Mouse (Mus musculus): ENCODE measurements around the gene Tmcc1. TPM values are rescaled to one million over a fixed set of nuclear protein-coding genes. Genes with fewer than 3 reads are reported as not detected.

The Tmcc1 gene
- polyA plus RNA-seq, 1 experiment: 97.7 TPM

- TF ChIP-seq CTCF (IDR thresholded peaks at IDR 0.05; ENCODE audit: control insufficient read depth, insufficient read depth, insufficient replicate concordance, low read depth, low read length) (no peak), POLR2A (IDR thresholded peaks at IDR 0.05; ENCODE audit: control insufficient read depth, low read depth, low read length) (no peak)
Observed at GRCm38 (mm10) chr6:116014111-116014510, 179.2 kb downstream of the Tmcc1 start.

GRCm38 (mm10) chr6:116013687-116014086, 179.6 kb downstream of the Tmcc1 start:
- H3K27me3 ChIP-seq (ENCODE audit: control insufficient read depth, insufficient read depth, low read length): no peaks in the 10 kb centered on the region
- H3K27ac ChIP-seq (ENCODE audit: control insufficient read depth, insufficient read depth, low read depth, low read length): no peak overlapping the region
- TF ChIP-seq CTCF (IDR thresholded peaks at IDR 0.05; ENCODE audit: control insufficient read depth, insufficient read depth, insufficient replicate concordance, low read depth, low read length): no peak
- TF ChIP-seq POLR2A (IDR thresholded peaks at IDR 0.05; ENCODE audit: control insufficient read depth, low read depth, low read length): no peak
- no peak overlapping the region for H3K4me3 ChIP-seq (ENCODE audit: control insufficient read depth, low read depth, low read length)
- H3K36me3 ChIP-seq (ENCODE audit: control insufficient read depth, insufficient read depth, low read length): no peaks in the 10 kb centered on the region
- no peaks in the 10 kb centered on the region for H3K4me1 ChIP-seq (ENCODE audit: control insufficient read depth, insufficient read depth, low read length)

More at GRCm38 (mm10) chr6:116014111-116014510, 179.2 kb downstream of the Tmcc1 start:
- Histone ChIP-seq H3K27me3 (ENCODE audit: control insufficient read depth, insufficient read depth, low read length) (no peaks in the 10 kb centered on the region), H3K36me3 (ENCODE audit: control insufficient read depth, insufficient read depth, low read length) (no peaks in the 10 kb centered on the region), H3K4me1 (ENCODE audit: control insufficient read depth, insufficient read depth, low read length) (no peaks in the 10 kb centered on the region), H3K27ac (ENCODE audit: control insufficient read depth, insufficient read depth, low read depth, low read length) (no peak overlapping the region), H3K4me3 (ENCODE audit: control insufficient read depth, low read depth, low read length) (no peak overlapping the region)

GRCm38 (mm10) chr6:116010541-116010940, 182.7 kb downstream of the Tmcc1 start:
- Histone ChIP-seq H3K27me3 (ENCODE audit: control insufficient read depth, insufficient read depth, low read length) (no peaks in the 10 kb centered on the region), H3K4me1 (ENCODE audit: control insufficient read depth, insufficient read depth, low read length) (no peaks in the 10 kb centered on the region; the same call in 1 of the 2 replicates), H3K36me3 (ENCODE audit: control insufficient read depth, insufficient read depth, low read length) (no peaks in the 10 kb centered on the region), H3K4me3 (ENCODE audit: control insufficient read depth, low read depth, low read length) (no peak overlapping the region), H3K27ac (ENCODE audit: control insufficient read depth, insufficient read depth, low read depth, low read length) (no peak overlapping the region)
- TF ChIP-seq POLR2A (IDR thresholded peaks at IDR 0.05; ENCODE audit: control insufficient read depth, low read depth, low read length): no peak
- TF ChIP-seq CTCF (IDR thresholded peaks at IDR 0.05; ENCODE audit: control insufficient read depth, insufficient read depth, insufficient replicate concordance, low read depth, low read length): peak; percentile 75; the same call in 1 of the 2 replicates

DNA sequence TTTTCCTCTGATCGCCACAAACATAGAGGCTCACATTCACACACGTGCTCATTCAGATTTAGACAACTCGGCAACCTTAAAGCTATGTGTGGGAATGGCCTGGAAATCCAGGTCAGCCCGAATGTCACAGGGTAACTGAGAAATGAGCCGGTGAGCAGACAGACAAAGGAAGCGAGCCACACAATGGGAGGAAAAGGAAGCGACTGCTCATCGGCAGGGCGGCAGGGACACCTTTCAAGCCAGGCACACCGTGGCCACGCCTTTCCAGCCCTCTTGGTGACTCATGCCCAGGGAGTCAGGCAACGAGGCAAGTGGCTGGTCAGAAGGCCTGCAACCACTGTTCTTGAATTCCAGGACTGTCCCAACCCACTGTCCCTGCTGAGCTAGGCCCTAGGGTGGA, 183.9 kb downstream of the Tmcc1 start:
- H3K27ac ChIP-seq (ENCODE audit: control insufficient read depth, insufficient read depth, low read depth, low read length): no peak overlapping the region
- TF ChIP-seq CTCF (IDR thresholded peaks at IDR 0.05; ENCODE audit: control insufficient read depth, insufficient read depth, insufficient replicate concordance, low read depth, low read length): no peak
- no peak for TF ChIP-seq POLR2A (IDR thresholded peaks at IDR 0.05; ENCODE audit: control insufficient read depth, low read depth, low read length)
- no peaks in the 10 kb centered on the region for H3K27me3 ChIP-seq (ENCODE audit: control insufficient read depth, insufficient read depth, low read length)

GRCm38 (mm10) chr6:116007561-116008173, 185.6 kb downstream of the Tmcc1 start:
- H3K36me3 ChIP-seq (ENCODE audit: control insufficient read depth, insufficient read depth, low read length): no peaks in the 10 kb centered on the region
- TF ChIP-seq POLR2A (IDR thresholded peaks at IDR 0.05; ENCODE audit: control insufficient read depth, low read depth, low read length) (no peak), CTCF (IDR thresholded peaks at IDR 0.05; ENCODE audit: control insufficient read depth, insufficient read depth, insufficient replicate concordance, low read depth, low read length) (peak; percentile 66)
- no peak overlapping the region for H3K27ac ChIP-seq (ENCODE audit: control insufficient read depth, insufficient read depth, low read depth, low read length)
- H3K4me3 ChIP-seq (ENCODE audit: control insufficient read depth, low read depth, low read length): no peak overlapping the region
- H3K4me1 ChIP-seq (ENCODE audit: control insufficient read depth, insufficient read depth, low read length): no peaks in the 10 kb centered on the region; the same call in 1 of the 2 replicates
- H3K27me3 ChIP-seq (ENCODE audit: control insufficient read depth, insufficient read depth, low read length): no peaks in the 10 kb centered on the region

More for the DNA sequence above, 183.9 kb downstream of the Tmcc1 start:
- no peaks in the 10 kb centered on the region for H3K36me3 ChIP-seq (ENCODE audit: control insufficient read depth, insufficient read depth, low read length)
- no peaks in the 10 kb centered on the region; the same call in 1 of the 2 replicates for H3K4me1 ChIP-seq (ENCODE audit: control insufficient read depth, insufficient read depth, low read length)
- H3K4me3 ChIP-seq (ENCODE audit: control insufficient read depth, low read depth, low read length): no peak overlapping the region

DNA sequence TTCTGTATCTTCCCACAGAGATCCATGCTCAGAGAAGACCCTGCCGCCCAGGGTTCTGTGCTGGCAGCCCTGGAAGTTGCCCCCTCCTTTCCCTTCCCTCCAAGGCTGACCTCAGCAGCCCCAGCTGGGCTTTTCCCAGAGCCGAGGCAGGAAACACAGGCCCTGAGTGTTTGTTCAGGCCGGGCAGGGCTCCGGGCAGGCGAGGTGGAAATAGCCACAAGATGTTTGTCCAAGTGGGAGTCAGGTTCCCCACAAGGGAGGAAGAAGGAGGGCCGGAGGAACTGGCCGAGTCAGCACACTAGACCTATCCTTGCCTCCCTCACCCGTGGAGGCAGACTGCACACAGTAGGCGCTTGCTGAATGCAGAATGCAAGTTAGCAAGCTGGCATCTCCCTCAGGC, 186.6 kb downstream of the Tmcc1 start:
- Histone ChIP-seq H3K27me3 (ENCODE audit: control insufficient read depth, insufficient read depth, low read length) (no peaks in the 10 kb centered on the region), H3K27ac (ENCODE audit: control insufficient read depth, insufficient read depth, low read depth, low read length) (no peak overlapping the region), H3K4me3 (ENCODE audit: control insufficient read depth, low read depth, low read length) (no peak overlapping the region), H3K36me3 (ENCODE audit: control insufficient read depth, insufficient read depth, low read length) (no peaks in the 10 kb centered on the region), H3K4me1 (ENCODE audit: control insufficient read depth, insufficient read depth, low read length) (no peaks in the 10 kb centered on the region; the same call in 1 of the 2 replicates)
- no peak for TF ChIP-seq POLR2A (IDR thresholded peaks at IDR 0.05; ENCODE audit: control insufficient read depth, low read depth, low read length)
- no peak for TF ChIP-seq CTCF (IDR thresholded peaks at IDR 0.05; ENCODE audit: control insufficient read depth, insufficient read depth, insufficient replicate concordance, low read depth, low read length)

DNA sequence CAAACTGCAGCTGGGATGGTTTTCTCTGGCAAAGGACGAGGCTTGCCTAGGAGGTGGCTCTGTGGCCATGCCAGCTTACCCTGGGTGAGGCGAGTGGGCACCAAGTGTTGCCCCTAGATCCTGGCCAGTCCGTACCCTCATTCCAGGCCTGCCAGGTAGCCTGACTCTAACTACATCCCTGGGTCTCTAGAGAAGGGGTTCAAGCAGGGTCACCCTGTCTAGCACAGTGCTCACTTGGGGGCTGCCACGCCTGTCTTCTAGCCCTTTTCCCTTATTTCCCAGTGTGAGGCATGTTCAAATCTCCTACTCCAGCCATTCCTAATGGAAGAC, 187.4 kb downstream of the Tmcc1 start:
- no peak for TF ChIP-seq CTCF (IDR thresholded peaks at IDR 0.05; ENCODE audit: control insufficient read depth, insufficient read depth, insufficient replicate concordance, low read depth, low read length)
- no peak for TF ChIP-seq POLR2A (IDR thresholded peaks at IDR 0.05; ENCODE audit: control insufficient read depth, low read depth, low read length)
- Histone ChIP-seq H3K36me3 (ENCODE audit: control insufficient read depth, insufficient read depth, low read length) (no peaks in the 10 kb centered on the region), H3K27ac (ENCODE audit: control insufficient read depth, insufficient read depth, low read depth, low read length) (no peak overlapping the region), H3K4me3 (ENCODE audit: control insufficient read depth, low read depth, low read length) (no peak overlapping the region), H3K27me3 (ENCODE audit: control insufficient read depth, insufficient read depth, low read length) (no peaks in the 10 kb centered on the region), H3K4me1 (ENCODE audit: control insufficient read depth, insufficient read depth, low read length) (no peaks in the 10 kb centered on the region; the same call in 1 of the 2 replicates)

Data from testis, adult 2 months (tissue).